Mouse (Mus musculus) megakaryocyte, adult 5-6 weeks (primary cell): ENCODE measurements around the gene Btbd3. TPM values are rescaled to one million over a fixed set of nuclear protein-coding genes. Genes with fewer than 3 reads are reported as not detected.
"Not testable (repeated sequence)": the region's sequence is repeated elsewhere in the genome, so short reads cannot be mapped to it uniquely, and the experiment has no call there.

Experiments
- ATAC-seq: 2 replicates; pipeline ENCODE4 v1.8.0; 2016; ENCODE audit warnings: mild to moderate bottlenecking, inconsistent platforms; ENCODE audit not compliant: poor library complexity, severe bottlenecking
- total RNA-seq, 2 experiments: library from RNA; stranded (forward) in 1 of 2; stranded (reverse) in 1 of 2; fragments of 153-499, 151-499 nt in 1 of 2; fragments of 221-1000, 200-1000 nt in 1 of 2; gene quantifications; 2 replicates each; pipeline versions ENCODE4 v1.2.3 to v1.2.4; 2015 to 2017

Gene Btbd3
- total RNA-seq, 2 experiments from 2014 or later: 0.91 to 1.0 TPM

DNA sequence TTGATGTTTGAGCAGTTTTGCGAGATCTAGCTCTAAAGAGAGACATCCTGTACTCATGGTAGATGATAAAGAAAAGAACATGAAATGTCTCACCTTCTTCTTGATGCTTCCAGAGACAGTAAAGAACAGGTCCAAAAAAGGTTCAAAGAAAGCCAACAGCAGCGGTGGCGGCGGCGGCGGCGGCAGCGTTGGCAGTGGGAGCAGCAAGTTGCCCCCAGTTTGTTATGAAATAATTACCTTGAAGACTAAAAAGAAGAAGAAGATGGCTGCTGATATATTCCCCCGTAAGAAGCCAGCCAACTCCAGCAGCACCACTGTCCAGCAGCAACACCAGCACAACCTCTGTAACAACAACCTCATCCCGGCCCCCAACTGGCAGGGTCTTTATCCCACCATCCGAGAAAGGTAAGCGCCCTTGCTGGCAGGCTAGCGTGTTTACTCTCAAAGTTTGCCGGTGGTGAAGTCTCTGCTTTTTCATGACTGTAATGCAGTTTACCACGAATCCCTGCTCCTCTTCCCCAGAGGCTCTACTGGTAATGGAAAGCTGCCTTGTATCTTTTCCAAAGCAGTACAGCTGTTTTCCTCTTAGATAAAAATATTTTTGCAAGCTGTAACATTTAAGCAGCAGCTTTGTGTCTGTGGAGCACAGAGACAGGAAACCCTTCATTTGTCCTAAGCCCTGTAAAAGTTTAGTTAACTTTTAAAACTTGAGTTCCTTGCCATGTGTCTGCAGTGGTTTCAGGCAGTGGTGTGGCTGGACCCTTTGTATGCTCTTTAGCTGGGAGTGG, 22.7 kb downstream of the Btbd3 start:
- ATAC-seq: no peak

DNA sequence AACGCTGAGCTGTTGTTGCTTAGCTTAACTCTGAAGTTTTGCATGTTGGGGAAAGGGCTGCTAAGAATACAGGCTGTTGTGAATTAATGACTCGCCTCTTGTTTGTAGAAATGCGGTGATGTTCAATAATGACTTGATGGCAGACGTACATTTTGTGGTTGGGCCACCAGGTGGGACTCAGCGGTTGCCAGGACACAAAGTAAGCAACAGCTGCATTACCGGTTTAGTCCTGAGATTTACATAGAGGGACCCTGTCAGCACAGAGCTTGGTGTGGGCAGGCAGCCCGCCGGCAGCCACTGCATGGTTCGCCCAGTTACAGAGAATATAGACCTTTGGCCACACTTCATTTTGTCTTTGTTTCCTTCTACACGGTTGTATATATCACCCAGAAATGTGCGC, 23.3 kb downstream of the Btbd3 start:
- ATAC-seq: no peak

DNA sequence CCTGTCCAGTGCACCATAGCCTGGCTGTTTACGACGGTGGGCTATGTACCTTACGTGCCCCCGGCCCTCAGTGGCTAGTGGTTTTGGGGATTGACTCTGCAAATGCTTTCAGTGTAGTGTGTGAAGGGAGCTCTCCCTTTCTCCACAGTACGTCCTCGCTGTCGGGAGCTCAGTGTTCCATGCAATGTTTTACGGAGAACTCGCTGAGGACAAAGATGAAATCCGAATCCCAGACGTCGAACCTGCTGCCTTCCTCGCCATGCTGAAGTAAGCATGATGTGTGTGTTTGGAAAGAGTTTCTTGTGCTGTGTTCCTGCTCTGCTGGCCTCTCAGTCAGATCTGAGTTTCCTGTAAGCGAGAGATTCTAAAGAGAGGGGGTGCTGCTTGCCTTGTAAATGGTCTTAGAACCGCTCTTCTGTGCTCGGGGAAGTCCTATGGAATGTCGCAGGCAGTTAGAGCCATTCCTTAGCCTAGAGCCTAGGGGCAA, 23.9 kb downstream of the Btbd3 start:
- ATAC-seq: no peak

DNA sequence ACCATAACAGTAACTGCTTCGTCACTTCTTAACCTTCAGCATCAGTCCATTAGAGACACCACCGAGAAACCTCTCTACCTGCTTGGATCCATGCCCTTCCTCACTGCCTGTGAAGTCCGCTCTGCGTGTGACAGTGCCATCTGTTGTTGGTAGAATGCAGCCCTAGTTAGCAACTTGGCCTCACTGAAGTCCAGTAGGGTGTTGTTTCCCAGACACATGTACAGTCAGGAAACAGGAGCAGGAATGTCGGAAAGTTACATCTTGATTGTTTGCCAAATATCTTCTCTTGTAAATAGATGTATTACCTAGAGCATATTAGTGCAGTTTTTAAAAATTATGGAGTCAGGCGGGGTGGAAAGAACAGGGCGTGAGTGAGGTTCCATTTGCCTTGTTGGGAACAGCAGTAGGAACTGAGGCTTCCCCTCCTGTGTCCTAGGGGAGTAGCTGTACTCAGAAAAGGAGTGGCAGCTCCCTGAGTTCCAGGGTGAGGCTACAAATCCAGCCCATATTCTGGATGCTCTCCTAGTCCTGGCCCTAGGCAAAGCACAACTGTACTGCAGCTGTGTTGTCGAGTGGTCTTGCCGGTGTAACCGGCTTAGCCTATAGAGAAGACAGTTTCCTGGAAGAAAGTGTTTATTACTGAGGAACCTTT, 25.3 kb downstream of the Btbd3 start:
- ATAC-seq: no peak

DNA sequence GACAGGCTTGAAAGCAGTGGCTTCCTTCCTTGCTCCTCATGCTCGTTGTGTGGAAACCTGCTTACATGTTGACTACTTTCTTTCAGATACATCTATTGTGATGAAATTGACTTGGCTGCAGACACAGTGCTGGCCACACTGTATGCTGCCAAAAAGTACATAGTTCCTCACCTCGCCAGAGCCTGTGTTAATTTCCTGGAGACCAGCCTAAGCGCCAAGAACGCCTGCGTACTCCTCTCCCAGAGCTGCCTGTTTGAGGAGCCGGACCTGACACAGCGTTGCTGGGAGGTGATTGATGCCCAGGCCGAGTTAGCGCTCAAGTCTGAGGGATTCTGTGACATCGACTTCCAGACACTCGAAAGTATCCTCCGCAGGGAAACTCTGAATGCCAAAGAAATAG, 27.0 kb downstream of the Btbd3 start:
- no peak for ATAC-seq

DNA sequence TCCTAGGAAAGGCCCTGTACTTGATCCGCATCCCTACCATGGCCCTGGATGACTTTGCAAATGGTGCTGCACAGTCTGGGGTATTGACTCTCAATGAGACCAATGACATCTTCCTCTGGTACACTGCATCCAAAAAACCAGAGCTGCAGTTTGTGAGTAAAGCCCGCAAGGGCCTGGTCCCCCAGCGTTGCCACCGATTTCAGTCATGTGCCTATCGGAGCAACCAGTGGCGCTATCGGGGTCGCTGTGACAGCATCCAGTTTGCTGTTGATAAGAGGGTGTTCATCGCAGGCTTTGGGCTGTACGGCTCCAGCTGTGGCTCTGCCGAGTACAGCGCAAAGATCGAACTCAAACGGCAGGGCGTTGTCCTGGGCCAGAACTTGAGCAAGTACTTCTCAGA, 27.5 kb downstream of the Btbd3 start:
- no peak for ATAC-seq

DNA sequence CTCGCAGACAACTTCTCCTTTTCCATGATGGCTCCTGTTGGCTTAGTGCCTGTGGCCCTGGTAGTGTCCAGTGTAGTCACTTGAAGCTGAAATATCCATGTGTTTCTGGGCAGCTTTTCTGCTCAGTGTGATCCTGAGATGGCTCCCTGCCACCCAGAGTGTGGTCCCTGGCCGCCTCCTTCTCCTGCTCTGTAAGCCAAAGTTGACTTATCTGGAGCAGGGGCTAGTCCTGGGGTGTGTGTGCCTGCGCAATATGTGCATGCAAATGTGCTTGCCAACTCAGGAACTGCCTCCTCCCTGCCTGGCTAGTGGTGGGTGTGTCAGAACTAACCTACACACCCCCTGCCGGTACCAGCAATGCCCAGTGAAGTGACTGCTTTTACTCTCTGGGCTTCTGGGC, 29.4 kb downstream of the Btbd3 start:
- no peak for ATAC-seq

DNA sequence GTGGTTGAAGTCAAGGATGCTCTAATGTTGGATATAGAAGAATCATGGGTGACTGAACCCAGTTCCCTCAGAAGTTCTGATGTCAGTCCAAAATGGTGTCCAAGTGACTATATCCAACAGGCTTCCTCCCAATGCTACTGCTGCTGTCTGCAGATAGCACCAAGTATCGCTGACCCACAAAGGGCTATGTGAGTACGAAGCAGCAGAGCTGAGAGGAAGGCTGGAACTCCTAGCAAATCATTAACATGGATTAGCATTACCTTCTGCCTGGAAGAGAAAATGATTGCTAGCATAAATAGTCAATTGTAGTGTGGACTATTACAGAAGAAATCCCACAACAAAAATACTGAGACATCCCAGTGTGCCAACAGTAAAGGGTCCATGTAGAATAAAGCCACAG, 33.8 kb downstream of the Btbd3 start:
- ATAC-seq: no peak

DNA sequence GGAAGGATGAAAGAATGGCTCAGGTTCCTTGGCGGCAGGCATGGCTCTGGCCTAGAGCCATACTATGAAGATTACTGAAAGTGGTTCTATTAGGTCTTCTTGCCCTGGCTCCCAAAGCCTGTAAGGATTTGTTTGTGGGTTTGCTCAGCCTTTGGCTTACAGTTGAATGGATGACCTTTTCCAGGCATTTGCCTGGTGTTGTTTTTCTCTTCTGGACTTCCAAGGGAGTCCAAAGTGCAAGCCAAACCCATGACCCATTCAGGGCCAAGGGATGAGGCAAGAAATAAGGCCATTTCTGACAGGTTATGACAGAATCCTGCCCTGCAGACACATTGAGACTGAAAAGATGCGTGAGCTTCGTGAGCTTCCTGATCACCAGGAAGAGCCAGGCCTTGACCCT, 37.9 kb downstream of the Btbd3 start:
- ATAC-seq: no peak

DNA sequence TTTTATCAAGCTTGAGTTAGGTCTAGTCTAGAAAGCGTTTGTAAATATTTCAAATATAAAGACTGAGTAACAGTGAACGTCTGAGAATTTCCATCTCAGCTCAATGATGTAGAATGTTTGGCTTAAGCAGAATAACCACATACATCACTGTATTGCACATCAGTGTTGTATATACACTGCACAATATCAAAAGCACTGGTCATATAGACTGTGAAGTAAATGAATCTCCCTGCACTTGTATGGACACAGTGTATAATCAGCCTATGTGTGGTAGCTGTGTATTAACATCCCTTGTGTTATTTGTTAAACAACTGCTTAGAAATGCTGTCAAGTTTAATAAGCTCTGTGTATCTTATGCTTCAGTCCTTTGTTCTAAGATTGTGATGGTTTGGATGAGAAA, 49.9 kb downstream of the Btbd3 start:
- ATAC-seq: no peak

DNA sequence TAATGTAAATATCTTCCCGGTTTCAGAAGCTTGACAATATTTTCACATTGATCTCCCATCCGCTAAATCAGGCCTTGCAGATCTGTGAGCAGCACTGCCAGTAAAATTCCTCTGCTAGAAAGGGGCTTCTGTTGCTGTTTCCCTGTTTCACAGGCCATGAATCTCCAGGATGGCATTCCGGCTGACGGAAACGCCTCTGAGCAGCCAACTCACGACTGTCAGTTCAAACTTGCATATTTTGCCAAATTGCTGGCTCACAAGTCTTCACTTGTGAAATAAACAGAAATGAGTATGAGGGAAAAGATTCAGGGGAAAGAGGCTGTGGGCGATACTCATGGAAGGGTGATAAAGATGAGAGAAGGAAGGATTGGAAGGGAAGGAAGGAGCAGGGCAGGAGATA, 59.3 kb downstream of the Btbd3 start:
- ATAC-seq: no peak

DNA sequence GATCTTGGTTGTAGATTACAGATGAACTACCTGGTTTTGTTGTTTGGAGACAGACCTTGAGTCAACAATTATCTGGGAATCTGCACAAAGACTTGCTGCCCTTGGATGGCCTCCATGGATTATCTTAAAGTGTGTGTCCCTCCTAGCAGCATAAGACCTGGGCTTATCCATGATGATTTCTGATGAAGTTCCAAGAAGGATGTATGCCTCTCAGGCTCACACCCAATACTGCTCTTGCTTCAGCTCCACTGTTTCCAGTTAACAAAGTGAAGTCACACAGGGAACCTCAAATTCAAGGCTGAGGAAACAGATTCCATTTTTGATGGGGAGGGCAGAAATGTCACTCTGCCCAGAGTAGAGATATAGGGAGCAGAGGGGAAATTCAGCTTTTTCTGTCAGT, 64.0 kb downstream of the Btbd3 start:
- no peak for ATAC-seq

DNA sequence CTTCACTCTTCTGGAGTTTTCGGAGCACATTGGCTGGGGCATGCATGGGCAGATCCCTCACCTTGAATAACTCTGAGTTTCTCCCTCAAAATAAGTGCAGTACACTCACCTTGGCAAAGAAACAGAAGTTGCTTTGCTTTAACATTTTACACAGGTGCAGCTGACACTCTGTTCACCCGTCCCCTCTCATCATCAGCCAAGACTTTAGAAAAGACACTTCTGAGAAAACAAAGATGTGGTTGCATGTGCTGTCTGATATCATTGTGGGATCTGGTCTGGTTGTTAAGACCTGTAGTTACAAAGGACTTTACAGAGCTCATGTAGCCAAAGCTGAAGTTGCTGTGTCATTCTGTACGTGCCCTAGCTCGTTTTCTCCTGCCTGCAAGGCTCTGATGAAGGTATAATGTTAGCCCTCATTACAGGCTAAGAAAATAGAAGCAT, 64.7 kb downstream of the Btbd3 start:
- no peak for ATAC-seq

DNA sequence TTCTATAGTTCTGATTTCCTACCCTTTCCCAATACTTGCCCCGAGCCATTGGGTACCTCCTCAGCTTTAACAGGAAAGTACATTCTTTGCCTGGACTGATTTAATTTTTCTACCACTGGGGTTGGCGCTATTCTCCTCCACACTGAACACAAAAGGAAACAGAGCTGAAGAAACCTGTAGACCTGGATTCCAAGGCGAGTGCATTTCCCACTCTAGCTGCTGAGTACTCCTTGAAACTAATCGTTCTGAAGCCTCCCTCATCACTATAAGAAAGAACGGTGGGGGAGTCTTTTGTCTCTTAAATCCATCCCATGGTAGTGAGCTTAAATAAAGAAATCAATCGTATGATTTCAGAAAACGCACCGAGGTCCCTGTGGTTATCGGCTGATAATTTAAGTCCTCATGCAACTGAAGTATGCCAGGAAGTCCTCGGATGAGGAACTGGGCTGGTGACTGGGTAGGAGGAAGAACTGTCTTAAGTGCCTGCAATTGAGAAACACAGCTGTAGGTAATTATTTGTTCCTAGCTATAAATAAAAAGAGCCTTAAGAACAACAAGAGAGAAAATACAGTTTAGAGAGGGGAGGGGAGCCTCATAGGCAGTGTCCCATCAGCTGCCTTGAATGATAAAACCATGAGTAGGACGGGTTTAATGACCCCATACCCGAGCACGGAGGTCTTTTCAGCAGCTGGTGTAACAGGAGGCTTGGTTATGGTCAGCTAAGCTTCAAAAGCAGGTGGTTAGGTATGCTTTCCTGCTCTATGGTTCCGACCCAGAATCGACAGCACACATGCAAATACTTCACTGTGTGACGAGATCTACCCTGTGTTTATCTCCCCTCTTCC, 66.1 kb downstream of the Btbd3 start:
- ATAC-seq: no peak

DNA sequence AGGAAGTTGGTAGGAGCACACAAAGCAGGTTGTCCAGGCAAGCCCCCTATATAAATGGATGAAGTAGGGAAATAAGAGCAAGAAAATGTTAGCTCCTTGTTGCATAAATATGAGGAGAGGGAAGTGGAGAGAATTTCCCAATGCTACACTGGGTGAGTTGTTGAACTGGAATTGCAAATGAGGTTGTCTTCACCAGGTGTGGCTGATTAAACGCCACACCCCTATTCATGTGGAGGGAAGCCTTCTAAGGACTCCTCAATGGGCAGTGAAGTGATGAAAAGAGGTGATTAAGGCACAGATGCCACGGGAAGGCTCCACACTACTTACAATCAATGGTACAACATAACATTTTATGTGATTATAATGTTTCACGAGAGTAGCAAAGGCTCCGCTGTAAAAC, 70.0 kb downstream of the Btbd3 start:
- no peak for ATAC-seq

DNA sequence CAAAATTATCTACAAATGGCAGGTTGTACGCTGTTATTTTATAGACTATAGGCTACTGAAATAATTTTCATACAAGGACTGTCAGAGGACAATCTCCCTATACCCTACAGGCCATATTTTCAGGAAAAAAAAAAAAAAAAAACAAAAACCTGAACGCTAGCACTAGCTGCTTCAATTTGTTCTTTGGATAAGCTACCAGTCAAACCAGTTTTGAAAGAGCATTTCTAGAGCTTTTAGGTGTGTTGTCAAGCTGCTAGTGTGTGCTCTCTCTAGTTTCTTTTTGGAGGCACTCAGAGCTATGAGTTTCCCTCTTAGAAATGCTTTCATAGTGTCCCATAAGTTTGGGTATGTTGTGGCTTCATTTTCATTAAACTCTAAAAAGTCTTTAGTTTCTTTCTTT, 77.8 kb downstream of the Btbd3 start:
- ATAC-seq: not testable (repeated sequence)

DNA sequence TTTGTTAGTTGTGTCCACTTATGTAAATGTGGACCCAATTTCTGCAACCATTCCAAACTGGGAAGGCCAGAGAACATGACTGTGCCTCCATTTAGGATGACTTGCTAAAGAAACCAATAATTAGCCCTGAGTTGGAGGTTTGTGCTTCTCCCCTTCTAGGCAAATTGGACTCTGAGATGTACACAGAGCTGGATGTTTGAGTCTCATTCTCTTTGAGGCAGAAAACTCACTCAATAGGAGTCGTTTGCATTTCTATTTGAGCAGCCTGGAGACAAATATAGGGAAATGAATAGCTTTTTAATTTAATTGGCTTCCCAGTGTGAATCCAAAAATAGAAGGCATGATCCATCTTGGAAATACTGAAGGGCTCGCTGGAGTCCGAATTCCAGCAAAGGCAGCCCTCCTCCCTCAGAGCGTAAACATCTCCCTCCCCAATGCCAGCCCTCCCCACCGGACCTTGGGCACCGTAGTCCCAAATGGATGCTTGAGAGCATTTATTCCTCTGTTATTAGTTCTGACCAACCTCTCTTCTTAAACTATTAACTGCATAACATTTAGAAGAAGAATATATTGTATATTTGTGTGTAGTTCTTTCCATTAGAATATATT, 81.6 kb downstream of the Btbd3 start:
- no peak for ATAC-seq

DNA sequence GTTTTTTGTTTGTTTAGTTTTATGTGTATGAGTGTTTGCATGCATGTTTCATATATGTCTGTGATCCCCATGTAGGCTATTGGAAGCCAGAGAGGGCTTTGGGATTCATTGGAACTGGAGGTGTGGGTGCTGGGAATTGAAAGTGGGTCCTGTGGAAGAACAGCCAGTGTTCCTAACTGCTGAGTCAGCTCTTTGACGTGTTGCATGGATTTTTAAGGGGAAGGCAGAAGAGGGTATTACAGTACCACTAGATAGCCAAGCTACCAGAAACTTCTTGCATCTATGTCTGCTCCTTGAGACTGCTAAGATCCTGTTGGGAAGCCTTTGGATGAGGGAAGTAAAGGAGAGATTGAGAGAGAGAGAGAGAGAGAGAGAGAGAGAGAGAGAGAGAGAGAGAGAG, 82.2 kb downstream of the Btbd3 start:
- ATAC-seq: no peak

DNA sequence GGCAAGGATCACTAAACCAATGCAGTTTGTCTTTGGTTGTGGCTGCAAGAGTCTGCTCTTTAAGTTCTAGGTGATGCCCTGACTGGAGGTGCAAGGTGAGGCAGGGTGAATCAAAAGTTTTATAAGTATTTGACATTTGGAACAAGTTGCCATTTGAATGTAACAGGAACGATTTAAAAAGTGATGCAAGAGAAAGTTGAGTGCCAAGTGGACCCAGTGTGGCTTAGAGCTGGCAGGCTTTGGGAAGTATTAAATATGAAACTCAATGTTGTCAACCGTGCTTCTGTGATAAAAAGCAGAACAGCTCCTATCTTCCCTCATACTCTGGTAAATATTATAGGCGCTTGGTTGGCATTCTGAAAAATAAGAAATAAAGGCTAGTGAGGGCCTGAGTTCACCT, 99.0 kb downstream of the Btbd3 start:
- no peak for ATAC-seq

DNA sequence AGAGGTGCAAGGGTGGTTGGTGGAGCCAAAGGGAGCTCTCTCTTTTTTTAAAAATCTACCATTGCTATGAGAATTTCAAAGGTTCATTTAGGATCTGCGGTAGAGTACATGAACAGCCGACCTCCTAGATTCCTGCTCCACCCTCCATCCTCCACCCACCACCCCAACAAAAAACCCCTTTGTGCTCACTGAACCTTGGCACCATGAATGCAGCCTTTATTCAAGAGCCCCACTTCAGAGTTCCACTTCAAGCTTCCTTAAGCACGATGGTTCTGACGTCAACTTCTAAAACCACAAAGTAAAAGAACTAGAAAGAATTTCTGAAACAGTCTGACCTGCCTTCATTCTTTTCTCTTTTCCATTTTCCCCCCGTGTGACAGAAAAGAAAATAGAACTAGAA, 106.1 kb downstream of the Btbd3 start:
- no peak for ATAC-seq

DNA sequence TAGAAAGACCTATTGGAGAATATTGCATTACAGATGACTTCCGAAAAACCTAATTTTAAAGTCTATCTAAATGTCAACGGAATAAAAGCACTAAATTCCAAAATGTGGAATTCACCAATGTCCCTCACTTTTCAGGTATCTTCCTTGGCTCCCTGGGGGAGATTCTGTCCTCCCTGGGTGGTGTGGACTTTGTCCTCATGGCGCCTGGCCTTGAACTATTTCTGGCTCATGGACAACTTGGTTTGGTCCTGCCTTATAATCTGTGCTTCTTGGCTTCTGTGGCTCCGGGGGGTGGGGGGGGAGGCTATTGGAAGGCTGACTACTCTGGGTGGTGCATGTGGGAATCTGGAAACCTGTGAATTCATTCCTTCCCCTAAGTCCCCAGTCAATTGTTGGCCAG, 109.0 kb downstream of the Btbd3 start:
- no peak for ATAC-seq
